Mouse (Mus musculus) embryonic facial prominence, embryonic 11.5 days (tissue): ENCODE results near the gene Thegl. TPM values are rescaled to one million over a fixed set of nuclear protein-coding genes. Genes with fewer than 3 reads are reported as not detected.
A peak's percentile ranks its signal among the peaks of the same experiment; 100 is the strongest.
"Not testable (repeated sequence)": the region's sequence is repeated elsewhere in the genome, so short reads cannot be mapped to it uniquely, and the experiment has no call there.

Experiments used
- ATAC-seq: fragments of 200-750 bp; cut with Nextera tagmentation; replicated peaks from 2 replicates; pipeline ENCODE4 v1.8.0; 2017; ENCODE audit warnings: low read depth; ENCODE audit not compliant: insufficient number of reproducible peaks, low FRiP score, low TSS enrichment
- DNase-seq: peaks from one replicate; pipeline ENCODE4 v3.0.0-alpha.2; 2015; ENCODE audit warnings: low spot score
- H3K27ac ChIP-seq: fragments of 300-500 bp; sonication (generic); replicated peaks from 2 replicates; pipeline ENCODE4 v1.5.1; 2014; ENCODE audit warnings: mild to moderate bottlenecking, low read depth, low read length, control low read depth
- H3K27me3 ChIP-seq: fragments of 300-500 bp; sonication (generic); 2 replicates; pipeline ENCODE4 v1.6.1; 2014; ENCODE audit warnings: mild to moderate bottlenecking, low read length, moderate library complexity, mixed read lengths; ENCODE audit not compliant: control insufficient read depth, insufficient read depth
- H3K36me3 ChIP-seq: fragments of 300-500 bp; sonication (generic); replicated peaks from 2 replicates; pipeline ENCODE4 v1.6.1; 2014; ENCODE audit warnings: low read depth, mild to moderate bottlenecking, low read length, moderate library complexity, mixed read lengths; ENCODE audit not compliant: control insufficient read depth, insufficient read depth
- H3K4me1 ChIP-seq: fragments of 300-500 bp; sonication (generic); 2 replicates; pipeline ENCODE4 v1.6.1; 2014; ENCODE audit warnings: low read length, mixed read lengths; ENCODE audit not compliant: control insufficient read depth, insufficient read depth
- H3K4me2 ChIP-seq: fragments of 300-500 bp; sonication (generic); 2 replicates; pipeline ENCODE4 v1.6.1; 2014; ENCODE audit warnings: low read depth, mild to moderate bottlenecking, control low read depth, low read length, moderate library complexity
- H3K4me3 ChIP-seq: fragments of 300-500 bp; sonication (generic); 2 replicates; pipeline ENCODE4 v1.5.1; 2014; ENCODE audit warnings: low read depth, low read length, control low read depth
- H3K9ac ChIP-seq: fragments of 300-500 bp; sonication (generic); replicated peaks from 2 replicates; pipeline ENCODE4 v1.6.1; 2014; ENCODE audit warnings: mild to moderate bottlenecking, control low read depth, low read length
- H3K9me3 ChIP-seq: fragments of 300-500 bp; sonication (generic); replicated peaks from 2 replicates; pipeline ENCODE4 v1.6.1; 2016; ENCODE audit warnings: mild to moderate bottlenecking, low read length, inconsistent platforms, mixed read lengths; ENCODE audit not compliant: control insufficient read depth
- WGBS: fragments of 180-500 bp; shearing (Covaris S2); extraction: QIAGEN DNeasy Blood & Tissue Kit; methylation state at CpG from one replicate; pipeline ENCODE4 v1.1.7; 2014; 5-methylcytosine and 5-hydroxymethylcytosine counted together
- polyA plus RNA-seq: library from polyadenylated mRNA; unstranded; fragments of >200 nt; fragmentation: Nextera tagmentation; extraction: Ambion mirVana; gene quantifications from 2 replicates; pipeline ENCODE4 v1.2.1, GENCODE M21; 2014

The Thegl gene
- polyA plus RNA-seq, 1 experiment from 2014 or later, result 0.13 TPM

GRCm38 (mm10) chr5:77089901-77090300 is 74.1 kb downstream of the Thegl start:
- Histone ChIP-seq H3K27ac (no peak overlapping the region), H3K4me2 (no peak overlapping the region), H3K36me3 (no peaks in the 10 kb centered on the region), H3K9ac (no peak overlapping the region), H3K27me3 (no peaks in the 10 kb centered on the region; the same call in 1 of the 2 replicates), H3K4me1 (no peaks in the 10 kb centered on the region), H3K9me3 (no peaks in the 10 kb centered on the region), H3K4me3 (no peak overlapping the region)
- ATAC-seq (no peak), DNase-seq (no peak)
- 67% methylated on average over 8 of the region's 8 CpGs for WGBS

- Histone ChIP-seq H3K4me3 (no peak overlapping the region), H3K27me3 (no peaks in the 10 kb centered on the region; the same call in 1 of the 2 replicates), H3K4me1 (no peaks in the 10 kb centered on the region), H3K27ac (no peak overlapping the region), H3K4me2 (no peak overlapping the region), H3K9ac (no peak overlapping the region), H3K9me3 (no peaks in the 10 kb centered on the region), H3K36me3 (no peaks in the 10 kb centered on the region)
- 63% methylated on average over 5 of the region's 5 CpGs for WGBS
- ATAC-seq (no peak), DNase-seq (no peak)
Measured at GRCm38 (mm10) chr5:77090521-77091096, 74.8 kb downstream of the Thegl start.

GRCm38 (mm10) chr5:77091923-77092322 is 76.1 kb downstream of the Thegl start:
- WGBS, result 88% methylated on average over 3 of the region's 3 CpGs
- H3K4me1 ChIP-seq, result no peaks in the 10 kb centered on the region
- no peaks in the 10 kb centered on the region for H3K36me3 ChIP-seq
- no peak overlapping the region for H3K27ac ChIP-seq
- H3K4me2 ChIP-seq, result no peak overlapping the region
- no peak for ATAC-seq
- H3K9me3 ChIP-seq, result no peaks in the 10 kb centered on the region
- no peak for DNase-seq
- H3K27me3 ChIP-seq, result peaks cover 2% of the 10 kb centered on the region; the same call in 1 of the 2 replicates
- H3K9ac ChIP-seq, result no peak overlapping the region
- H3K4me3 ChIP-seq, result no peak overlapping the region

GRCm38 (mm10) chr5:77092531-77092930 is 76.7 kb downstream of the Thegl start:
- H3K36me3 ChIP-seq, result no peaks in the 10 kb centered on the region
- no peaks in the 10 kb centered on the region for H3K9me3 ChIP-seq
- DNase-seq, result no peak
- H3K4me2 ChIP-seq, result no peak overlapping the region
- H3K9ac ChIP-seq, result no peak overlapping the region
- peaks cover 2% of the 10 kb centered on the region; the same call in 1 of the 2 replicates for H3K27me3 ChIP-seq
- H3K4me3 ChIP-seq, result no peak overlapping the region
- WGBS, result 75% methylated on average over 5 of the region's 5 CpGs
- no peak for ATAC-seq
- no peak overlapping the region for H3K27ac ChIP-seq
- no peaks in the 10 kb centered on the region for H3K4me1 ChIP-seq

GRCm38 (mm10) chr5:77093961-77094360 is 78.1 kb downstream of the Thegl start:
- Histone ChIP-seq H3K9me3 (no peaks in the 10 kb centered on the region), H3K27me3 (peaks cover 2% of the 10 kb centered on the region; the same call in 1 of the 2 replicates), H3K4me2 (peak overlapping the region; percentile 94), H3K36me3 (no peaks in the 10 kb centered on the region), H3K9ac (no peak overlapping the region), H3K27ac (no peak overlapping the region), H3K4me1 (no peaks in the 10 kb centered on the region), H3K4me3 (peak overlapping the region; percentile 54)
- ATAC-seq (no peak), DNase-seq (no peak)
- WGBS, result 41% methylated on average over 8 of the region's 8 CpGs

- DNase-seq (peak; percentile 61), ATAC-seq (peak; percentile 68)
- Histone ChIP-seq H3K27me3 (peaks cover 2% of the 10 kb centered on the region; the same call in 1 of the 2 replicates), H3K9ac (peak overlapping the region; percentile 46), H3K27ac (no peak overlapping the region), H3K9me3 (no peaks in the 10 kb centered on the region), H3K4me3 (peak overlapping the region; percentile 54), H3K4me2 (peak overlapping the region; percentile 94), H3K36me3 (no peaks in the 10 kb centered on the region), H3K4me1 (no peaks in the 10 kb centered on the region)
- WGBS, result under 1% methylated on average over 67 of the region's 69 CpGs
Measured at GRCm38 (mm10) chr5:77094510-77095491, 79.0 kb downstream of the Thegl start.

- H3K4me3 ChIP-seq, H3K36me3 ChIP-seq, H3K27ac ChIP-seq, H3K9me3 ChIP-seq, H3K4me1 ChIP-seq, H3K9ac ChIP-seq, DNase-seq, ATAC-seq, H3K27me3 ChIP-seq, H3K4me2 ChIP-seq: not testable (repeated sequence)
- 84% methylated on average over 3 of the region's 3 CpGs for WGBS
Measured at GRCm38 (mm10) chr5:77096194-77096593, 80.4 kb downstream of the Thegl start.

- H3K27ac ChIP-seq, result no peak overlapping the region
- DNase-seq (peak; percentile 54), ATAC-seq (no peak)
- no peaks in the 10 kb centered on the region for H3K4me1 ChIP-seq
- H3K27me3 ChIP-seq, result peaks cover 2% of the 10 kb centered on the region; the same call in 1 of the 2 replicates
- 12% methylated on average over 6 of the region's 6 CpGs for WGBS
- H3K4me2 ChIP-seq, result no peak overlapping the region
- H3K9me3 ChIP-seq, result no peaks in the 10 kb centered on the region
- H3K9ac ChIP-seq, result no peak overlapping the region
- H3K4me3 ChIP-seq, result no peak overlapping the region
- no peaks in the 10 kb centered on the region for H3K36me3 ChIP-seq
Measured at GRCm38 (mm10) chr5:77097686-77098085, 81.9 kb downstream of the Thegl start.
